Mouse (Mus musculus): ENCODE data around the gene Cacna2d1. TPM values are rescaled to one million over a fixed set of nuclear protein-coding genes. Genes with fewer than 3 reads are reported as not detected.

Cacna2d1 gene
- 1.6 and 13.2 TPM in 2 replicates for polyA plus RNA-seq (2012; rRNA removed; ENCODE audit: low replicate concordance)

GRCm38 (mm10) chr5:15934376-15935233, at the start of gene Cacna2d1:
Gene Cacna2d1 (plus strand): TSS chr5:15934691.

Other genes starting within 250 kb of the Cacna2d1 start
- not detected in 2 replicates for gene Speer4c, start 220.4 kb upstream of the Cacna2d1 start, polyA plus RNA-seq (2012; rRNA removed; ENCODE audit: low replicate concordance)